Mouse (Mus musculus): ENCODE data around the gene Ebi3.
A peak's percentile ranks its signal among the peaks of the same experiment; 100 is the strongest.
"Not testable (repeated sequence)": the region's sequence is repeated elsewhere in the genome, so short reads cannot be mapped to it uniquely, and the experiment has no call there.

Gene Ebi3

DNA sequence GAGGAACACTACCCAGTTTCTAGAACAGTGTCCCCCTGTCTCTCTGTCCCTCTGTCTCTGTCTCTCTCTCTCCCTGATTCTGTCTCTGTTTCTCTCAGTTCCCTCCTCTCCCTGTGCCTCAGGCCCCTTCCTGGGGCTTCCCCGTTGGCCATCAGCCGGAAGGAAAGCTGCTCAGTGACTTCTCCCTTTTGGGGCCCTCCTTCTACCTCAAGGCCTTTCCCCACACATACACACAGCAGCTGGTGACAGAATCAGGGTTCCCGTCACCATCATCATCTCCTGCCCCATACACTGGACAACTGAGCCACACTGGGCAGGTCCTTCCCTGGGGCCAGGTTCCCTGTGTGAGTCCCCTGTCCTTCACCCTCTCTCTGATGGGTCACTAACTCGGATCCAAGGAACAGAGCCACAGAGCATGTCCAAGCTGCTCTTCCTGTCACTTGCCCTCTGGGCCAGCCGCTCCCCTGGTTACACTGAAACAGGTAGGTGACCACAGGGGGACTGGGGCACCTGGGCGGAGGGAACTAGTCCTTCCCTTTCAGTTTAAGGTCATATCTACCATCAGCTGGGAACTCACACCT is at the start of gene Ebi3:
TSS of gene Ebi3 (plus strand) at position 194 of the 581 bp plus-strand sequence.
- no peak for DNase-seq

DNA sequence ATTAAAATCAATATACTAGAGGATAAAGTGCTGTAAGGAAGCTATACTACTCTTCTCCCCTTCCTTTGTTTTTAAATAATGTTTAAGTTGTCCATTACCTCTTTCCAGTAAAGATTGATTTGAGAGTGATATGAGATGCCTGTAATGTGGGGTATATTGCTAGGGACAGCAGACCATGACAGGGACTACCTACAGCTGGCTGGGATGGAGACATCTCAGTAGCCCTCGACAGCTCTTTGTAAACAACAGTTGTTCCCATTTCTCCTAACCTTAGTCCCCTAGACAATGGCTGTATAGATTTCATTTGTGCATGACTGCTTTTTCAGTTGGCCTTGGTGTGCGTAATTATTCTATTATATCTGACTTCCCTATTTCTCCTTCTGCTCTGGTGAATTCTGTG is 49.4 kb upstream of the Ebi3 start:
- no peak for DNase-seq

DNA sequence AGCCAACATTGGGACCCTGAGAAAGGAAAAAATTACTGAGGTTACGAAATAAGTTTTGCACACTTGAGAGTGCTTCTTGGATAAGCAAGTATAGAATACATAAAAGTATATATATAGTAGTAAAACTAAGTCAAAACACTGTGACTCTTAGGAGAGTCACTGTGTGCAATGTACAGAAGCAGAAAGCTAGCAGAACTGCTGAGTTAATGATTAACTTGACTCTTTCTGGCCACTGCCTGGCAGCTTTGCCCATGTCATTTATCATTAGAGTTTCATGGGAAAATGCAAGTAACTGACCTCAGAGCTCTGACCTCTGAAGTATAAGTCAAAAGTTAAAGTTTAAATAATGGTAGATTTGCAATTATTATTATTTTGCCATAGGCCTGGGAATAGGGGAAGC is 48.8 kb upstream of the Ebi3 start:
- DNase-seq: no peak

DNA sequence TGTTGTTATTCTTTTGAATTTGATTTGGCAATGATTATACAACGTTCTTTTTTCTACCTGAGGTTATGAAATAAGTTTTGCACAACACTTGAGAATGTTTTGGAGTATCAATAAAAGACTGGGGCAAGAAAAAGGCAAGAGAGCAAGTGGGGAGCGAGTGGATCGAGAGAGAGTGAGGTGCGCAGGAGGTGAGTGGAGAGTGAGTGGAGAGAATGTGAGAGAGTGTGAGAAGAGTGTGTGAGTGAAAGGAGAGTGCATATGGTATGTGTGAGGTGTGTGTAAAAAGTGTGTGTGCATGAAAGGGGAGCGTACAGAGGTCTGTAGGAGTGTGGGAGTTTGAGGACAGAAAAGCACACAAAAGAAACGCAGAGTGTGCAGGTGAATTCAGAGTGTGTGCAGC is 48.3 kb upstream of the Ebi3 start:
- no peak for DNase-seq

DNA sequence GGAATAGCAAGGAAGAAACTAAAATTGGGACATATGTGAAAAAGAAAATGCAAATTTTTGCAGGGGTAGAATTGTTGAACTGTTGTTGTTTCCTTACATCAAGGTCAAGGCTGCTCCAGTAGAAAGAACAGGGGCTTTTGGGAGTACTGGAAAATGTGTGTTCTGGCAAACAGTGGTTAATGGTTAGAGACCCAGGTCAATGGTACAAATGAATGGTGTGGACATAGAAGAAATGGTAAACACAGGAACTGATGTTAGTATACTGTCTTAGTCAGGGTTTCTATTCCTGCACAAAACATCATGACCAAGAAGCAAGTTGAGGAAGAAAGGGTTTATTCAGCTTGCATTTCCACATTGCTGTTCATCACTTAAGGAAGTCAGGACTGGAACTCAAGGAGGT is 45.8 kb upstream of the Ebi3 start:
- no peak for DNase-seq

DNA sequence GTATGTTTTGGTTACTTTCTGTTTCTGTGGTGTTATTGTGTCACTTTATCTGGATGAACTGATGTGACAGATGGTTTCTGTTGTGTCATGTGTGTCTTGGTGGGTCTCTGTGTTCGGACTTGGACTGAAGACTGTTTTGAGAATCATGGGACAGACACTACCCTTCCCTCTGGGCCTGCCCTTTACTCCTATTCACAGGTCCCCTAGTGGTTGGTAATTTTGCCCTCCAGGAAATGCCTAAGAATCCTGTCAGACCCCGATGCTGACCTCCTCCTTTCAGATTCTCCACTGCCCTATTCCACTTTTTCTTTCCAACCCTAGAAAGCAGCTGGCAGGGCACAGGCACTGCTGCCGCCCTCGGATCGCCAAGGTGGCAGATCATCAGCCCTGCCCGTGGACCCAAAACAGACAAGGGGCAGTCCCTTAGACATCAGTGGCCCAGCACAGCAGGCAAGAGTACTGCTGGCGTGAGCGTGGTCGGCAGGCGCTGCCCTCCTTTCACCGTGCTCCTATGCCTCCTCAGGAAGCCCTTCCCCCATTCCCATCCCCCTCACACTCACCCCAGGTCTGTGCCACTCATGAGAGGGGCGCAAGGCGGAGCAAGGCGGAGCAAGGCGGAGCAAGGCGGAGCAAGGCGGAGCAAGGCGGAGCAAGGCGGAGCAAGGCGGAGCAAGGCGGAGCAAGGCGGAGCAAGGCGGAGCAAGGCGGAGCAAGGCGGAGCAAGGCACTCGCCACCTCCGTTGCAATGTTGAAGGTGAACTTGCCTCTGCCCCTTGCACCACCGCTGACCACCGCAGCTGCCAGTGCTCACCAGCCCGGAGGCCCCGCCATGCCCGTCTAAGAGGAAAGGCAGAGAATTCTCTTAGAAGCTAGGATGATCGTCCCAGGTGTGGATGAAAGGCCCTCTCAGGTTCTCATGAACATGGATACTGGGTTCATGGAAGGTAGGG is 20.6 kb upstream of the Ebi3 start:
- peak; percentile 61 for DNase-seq

DNA sequence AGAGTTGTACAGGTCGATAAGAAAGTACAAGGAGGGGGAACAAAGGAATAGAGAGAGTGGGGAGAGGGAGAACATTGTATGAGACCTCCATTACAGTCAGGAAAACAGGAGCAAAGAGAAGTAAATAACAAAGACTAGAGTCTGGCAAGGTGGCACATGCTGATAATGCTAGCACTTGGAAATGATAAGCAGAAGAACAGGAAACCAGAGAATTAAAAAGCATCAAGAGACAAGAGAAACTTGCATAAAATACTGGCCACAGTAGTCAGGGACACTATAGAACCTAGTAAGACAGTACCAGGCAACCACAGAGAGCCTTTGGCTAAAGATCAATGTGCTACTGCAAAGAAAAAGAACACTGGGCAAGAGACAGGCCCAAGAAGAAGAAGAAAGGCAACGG is 19.8 kb upstream of the Ebi3 start:
- DNase-seq: no peak

DNA sequence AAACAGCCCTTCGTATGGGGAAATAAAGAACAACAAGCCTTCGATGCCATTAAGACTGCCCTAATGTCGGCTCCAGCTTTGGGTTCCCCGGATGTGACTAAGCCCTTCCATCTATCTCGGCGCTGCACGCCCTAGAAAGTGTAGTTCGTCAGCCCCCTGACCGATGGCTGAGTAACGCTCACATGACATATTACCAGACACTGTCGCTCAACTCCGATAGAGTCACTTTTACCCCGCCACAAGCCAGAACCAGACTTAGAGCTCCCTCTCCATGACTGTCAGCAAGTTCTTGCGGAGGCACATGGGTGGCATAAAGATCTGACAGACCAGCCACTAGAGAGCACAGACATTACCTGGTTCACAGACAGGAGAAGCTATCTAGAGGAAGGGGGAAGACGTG is 19.2 kb upstream of the Ebi3 start:
- no peak for DNase-seq

DNA sequence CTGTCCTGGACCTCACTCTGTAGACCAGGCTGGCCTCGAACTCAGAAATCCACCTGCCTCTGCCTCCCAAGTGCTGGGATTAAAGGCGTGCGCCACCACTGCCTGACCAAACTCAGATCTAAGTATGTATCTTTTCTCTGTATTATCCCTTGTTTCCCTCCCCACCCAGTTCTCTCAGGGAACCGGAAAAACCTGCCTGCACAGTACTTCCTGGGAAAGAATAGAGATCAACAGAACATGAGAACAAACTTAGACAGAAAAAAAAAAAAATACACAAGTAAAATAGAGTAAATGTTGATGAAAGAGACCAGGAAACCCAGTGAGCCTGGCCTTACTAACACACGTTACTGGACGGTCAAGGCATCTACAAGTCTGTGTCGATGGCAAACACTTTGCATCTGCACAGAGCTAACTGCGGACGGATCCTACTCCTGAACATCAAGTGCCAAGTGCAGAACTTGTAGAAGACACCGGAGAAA is 8.0 kb upstream of the Ebi3 start:
- DNase-seq: not testable (repeated sequence)

DNA sequence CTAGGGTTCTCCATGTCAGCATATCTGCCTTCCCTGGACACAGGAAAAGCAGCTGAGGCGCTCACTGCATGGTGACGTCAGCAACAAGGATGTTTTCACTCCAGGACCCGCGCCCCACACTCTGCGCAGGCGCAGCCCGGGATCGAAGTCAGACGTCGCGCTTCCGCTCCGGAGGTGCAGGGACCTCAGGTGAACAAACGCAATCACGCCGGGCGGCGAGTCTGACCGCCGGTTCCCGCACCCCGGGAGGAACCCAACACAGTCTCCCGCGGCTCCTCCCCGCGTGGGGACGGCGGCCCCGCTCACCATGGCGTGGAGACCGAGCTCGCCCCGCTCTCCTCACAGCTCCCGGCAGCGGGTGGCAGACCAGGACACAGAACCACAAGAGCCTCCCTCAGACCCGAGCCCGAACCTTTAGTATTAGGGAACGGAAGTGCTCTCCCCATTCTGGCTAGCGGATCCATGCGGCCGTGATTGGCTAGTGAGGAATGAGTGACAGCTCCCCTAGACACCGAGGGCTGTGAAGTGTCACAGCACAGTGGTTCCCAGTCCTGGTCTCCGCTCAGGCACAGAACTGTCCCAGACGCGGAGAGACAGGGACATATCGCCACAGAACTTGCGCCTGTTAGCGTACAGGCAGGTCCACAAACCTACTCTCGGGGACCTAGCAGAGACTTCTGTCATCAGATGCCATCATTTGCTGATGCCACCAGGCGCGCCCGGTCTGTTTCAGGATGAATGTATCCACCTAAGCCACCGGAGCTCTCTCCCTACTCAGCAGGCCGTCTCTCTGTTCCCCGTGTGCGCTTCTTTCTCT is 7.4 kb upstream of the Ebi3 start:
- DNase-seq: peak; percentile 94

DNA sequence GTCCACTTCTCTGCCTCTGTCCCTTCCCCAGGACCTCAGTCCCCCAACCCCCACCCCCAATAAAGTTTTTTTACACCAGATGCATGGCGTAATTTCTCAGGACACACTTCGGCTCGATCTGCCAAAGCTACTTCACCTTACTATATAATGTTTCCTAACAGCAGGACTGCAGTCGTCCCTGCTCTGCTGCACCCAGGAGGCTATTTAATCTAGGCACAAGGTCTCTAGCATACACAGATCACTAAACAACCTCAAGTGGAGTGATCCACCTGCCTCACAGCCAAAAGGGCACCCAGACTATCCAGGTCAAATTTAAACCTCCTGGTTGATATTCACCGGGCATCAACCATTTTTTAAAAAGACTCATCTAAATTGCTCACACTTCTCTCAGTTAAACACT is 6.7 kb upstream of the Ebi3 start:
- DNase-seq: no peak

DNA sequence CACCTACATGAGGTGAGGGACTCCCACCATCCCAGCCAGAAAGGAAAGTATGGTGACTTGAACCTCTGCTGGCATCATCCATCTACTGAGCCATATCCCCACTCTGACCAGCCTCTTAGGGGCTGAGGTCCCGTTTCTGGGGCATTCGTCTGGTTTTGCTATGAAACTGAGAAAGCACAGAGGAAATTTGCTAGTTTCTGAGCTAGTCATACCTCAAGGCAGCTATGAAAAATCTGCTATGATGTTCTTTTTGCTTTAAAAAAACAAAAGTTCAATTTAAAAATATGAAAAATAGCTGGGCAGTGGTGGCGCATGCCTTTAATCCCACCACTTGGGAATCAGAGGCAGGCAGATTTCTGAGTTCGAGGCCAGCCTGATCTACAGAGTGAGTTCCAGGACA is 3.8 kb upstream of the Ebi3 start:
- DNase-seq: no peak

DNA sequence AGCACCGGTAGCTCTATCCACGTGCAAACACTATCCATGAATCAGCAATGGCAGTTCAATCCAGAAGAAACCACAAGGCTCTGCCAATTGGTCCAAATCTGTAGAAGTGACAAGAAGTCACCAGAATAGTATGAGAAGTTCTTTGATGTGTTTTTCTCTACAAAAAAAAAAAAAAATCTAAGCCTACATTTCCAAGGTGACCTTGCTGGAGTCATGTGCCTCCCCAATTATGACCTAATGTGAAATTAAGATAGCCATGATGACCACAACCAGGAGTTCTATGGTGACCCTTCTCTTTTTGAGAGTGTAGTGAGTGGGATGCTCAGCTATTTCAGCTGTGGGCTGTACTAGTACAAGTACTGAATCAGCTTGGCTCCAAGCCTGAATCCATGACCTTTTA is 3.0 kb upstream of the Ebi3 start, which contains the start of gene Zfp119b:
TSS of gene Zfp119b (minus strand) at position 101 of the 400 bp plus-strand sequence.
- no peak for DNase-seq

DNA sequence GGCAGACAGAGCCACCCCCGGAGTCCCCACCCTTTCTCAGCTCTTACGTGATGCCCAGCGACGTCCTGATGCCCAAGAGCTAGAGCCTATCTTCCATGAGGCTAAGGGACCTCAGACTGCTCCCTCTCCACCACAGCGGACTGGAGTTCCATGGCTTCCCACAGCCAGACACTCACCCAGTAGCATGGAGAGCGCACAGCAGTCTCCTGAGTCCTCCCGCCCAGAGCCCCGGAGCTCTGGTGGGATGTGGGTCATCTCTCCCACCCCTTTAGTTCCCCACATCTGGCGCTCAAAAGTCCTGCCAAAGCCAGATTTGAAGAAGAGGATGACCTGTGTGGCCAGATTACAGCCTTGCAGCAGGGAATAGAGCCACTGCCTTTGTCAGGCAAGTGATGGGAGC is 1.8 kb upstream of the Ebi3 start:
- DNase-seq: no peak

DNA sequence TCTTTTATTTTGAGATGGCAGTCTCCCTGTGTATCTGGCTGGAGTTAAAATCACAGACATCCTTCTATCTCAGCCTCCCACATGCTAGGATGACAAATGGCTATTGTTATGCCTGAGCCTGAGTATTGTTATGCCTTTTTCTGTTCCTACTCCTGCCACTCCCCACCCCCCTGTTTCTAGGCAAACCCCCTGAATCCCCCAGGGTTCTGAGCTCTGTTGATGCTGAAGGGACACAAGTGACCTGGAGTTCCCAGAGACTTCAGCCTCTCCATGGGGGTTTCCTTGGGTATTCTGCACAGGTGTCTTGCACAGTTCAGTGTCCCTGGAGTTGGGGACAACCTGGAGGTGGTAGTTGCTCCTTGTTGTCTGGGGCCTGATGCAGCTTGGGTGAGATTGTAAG is 399 bp upstream of the Ebi3 start:
- no peak for DNase-seq

DNA sequence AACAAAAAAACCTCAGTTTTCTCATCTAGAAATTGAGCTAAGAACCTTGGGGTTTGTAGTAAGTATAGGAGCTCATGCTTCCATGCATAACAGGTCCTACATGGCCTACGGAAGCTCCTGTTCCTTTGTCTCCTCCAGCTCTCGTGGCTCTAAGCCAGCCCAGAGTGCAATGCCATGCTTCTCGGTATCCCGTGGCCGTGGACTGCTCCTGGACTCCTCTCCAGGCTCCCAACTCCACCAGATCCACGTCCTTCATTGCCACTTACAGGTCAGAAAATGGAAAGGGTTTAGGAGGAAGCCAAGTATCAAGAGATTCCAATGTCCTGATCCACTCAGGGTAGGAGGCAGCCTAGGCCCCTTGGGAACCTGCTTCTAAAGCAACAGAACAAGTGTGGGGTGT is 1.3 kb downstream of the Ebi3 start:
- no peak for DNase-seq

DNA sequence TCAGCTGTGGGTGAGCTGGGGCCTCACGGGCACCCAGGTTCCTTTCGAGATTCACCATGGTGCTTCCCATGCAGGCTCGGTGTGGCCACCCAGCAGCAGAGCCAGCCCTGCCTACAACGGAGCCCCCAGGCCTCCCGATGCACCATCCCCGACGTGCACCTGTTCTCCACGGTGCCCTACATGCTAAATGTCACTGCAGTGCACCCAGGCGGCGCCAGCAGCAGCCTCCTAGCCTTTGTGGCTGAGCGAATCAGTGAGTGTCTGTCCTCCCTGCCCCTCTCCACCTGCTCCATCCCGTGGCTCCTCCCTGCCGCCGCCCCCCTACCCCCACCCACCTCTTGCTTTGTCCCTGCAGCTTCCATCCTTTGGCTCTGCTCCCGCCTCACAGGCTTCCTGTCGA is 1.8 kb downstream of the Ebi3 start:
- no peak for DNase-seq

DNA sequence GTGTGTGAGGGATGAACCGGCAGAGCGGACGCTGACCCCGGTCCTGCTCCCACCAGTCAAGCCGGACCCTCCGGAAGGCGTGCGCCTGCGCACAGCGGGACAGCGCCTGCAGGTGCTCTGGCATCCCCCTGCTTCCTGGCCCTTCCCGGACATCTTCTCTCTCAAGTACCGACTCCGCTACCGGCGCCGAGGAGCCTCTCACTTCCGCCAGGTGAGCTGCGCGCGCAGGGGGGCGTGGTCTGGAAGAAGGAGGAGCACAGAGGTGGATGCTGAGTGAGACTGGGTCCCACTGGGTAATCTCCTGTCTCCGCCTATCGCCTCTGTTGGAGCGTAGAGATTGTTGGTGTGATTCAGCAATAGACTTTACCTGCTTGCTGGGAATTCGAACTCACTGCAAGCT is 3.7 kb downstream of the Ebi3 start:
- DNase-seq: peak; percentile 86

DNA sequence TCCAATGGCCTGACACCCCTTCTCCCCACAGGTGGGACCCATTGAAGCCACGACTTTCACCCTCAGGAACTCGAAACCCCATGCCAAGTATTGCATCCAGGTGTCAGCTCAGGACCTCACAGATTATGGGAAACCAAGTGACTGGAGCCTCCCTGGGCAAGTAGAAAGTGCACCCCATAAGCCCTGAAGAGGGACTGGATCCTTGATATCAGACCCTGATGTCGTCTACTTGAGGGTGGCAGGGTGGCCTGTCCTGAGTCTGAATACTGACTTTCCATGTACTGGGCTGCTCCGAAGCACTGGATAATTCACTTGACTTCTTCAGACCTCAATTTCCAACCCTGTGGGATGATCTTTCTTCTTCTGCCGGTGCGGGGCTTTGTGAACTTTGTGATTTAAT is 4.2 kb downstream of the Ebi3 start:
- no peak for DNase-seq

DNA sequence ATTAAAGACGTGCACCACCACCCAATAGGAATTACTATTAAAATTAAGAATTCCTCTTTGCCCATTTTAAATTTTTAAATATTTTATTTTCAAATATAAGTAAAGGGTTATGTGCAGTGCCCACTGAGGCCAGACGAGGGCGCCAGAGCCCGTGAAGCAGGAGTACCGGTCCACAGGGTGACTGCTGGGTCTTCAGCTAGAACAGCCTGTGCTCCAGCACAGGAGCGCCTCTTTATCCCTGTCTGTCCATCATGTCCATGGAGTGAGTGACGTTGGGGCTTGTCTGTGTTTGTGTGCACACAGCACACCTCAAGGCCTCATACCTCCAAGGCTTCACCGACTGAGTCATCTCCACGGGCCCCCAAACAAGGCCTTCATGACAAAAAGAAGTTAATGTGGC is 4.7 kb downstream of the Ebi3 start:
- peak; percentile 61 for DNase-seq

DNA sequence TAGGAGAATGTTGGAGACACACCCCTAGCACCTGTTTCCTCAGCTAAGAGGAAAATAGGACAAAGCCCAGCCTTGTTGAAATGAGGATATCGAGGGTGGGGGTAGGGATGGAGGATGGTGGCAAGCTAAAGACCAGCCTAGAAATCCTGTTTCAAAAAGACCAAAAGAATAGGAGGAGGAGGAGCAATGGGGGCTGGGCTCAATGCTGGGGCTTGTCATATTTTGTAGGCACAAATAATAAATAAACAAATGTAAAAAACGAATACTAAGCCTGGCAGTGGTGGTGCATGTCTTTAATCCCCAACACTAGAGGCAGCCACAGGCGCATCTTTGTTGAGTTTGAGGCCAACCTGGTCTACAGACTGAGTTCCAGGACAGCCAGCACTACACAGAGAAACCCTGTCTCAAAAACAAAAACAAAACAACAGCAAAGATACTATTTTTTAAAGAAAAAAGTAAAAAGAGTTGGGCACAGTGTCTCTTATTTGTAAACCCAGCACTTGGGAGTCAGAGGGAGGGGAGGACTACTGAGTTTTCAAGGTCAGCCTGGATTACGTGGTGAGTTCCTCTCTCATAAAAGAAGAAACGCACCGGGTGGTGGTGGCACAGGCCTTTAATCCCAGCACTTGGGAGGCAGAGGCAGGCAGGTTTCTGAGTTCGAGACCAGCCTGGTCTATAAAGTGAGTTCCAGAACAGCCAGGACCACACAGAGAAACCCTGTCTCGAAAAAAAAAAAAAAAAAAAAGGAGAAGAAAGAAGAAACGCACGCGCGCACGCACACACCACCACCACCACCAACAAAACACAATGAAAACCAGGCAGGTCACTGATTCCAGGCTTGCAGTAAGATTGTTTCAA is 5.5 kb downstream of the Ebi3 start:
- no peak for DNase-seq

DNA sequence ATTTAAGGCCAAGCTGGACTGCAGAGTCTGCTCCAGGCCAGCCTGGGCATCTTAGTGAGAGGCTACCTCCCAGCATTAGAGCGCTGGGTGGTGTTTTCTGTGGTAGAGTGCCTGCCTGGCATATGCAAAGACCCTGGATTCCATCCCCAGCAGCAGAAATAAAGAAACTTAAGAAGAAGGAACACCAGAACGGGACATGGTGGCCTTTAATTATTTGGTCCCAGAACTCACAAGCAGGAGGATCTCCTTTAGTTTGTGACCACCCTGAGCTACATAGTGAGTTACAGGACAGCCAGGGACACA is 6.1 kb downstream of the Ebi3 start:
- DNase-seq: no peak
